16 mouse cellular contexts compared by ENCODE assay signal in genomic region chr1:82031130-82031529, GRCm38 (mm10).
"Had no signal": no experiment of that assay in that cellular context is flagged by ENCODE, and none has a peak within 500 bp of the region (broad histone marks: within the 10 kb centered on the region; RNA-seq: fewer than 3 reads in every experiment).

No protein-coding gene starts in this region.

- H3K4me3 ChIP-seq: liver, embryonic 13.5 days; liver, embryonic 15.5 days; megakaryocyte, embryonic 14.5 days; midbrain, embryonic 13.5 days; midbrain, embryonic 15.5 days; neural tube, embryonic 12.5 days; stomach, embryonic 15.5 days had no signal

- H3K36me3 ChIP-seq: liver, embryonic 13.5 days; liver, embryonic 15.5 days; midbrain, embryonic 13.5 days; midbrain, embryonic 15.5 days; neural tube, embryonic 12.5 days; stomach, embryonic 15.5 days had no signal

- DNase-seq: liver, embryonic 13.5 days; liver, postnatal 0 days; lung, postnatal 14 days; right cerebral cortex, postnatal 14 days; thymus, adult 2 months; thymus, postnatal 25 days; thymus, postnatal 4 days had no signal

- ATAC-seq: liver, postnatal 0 days; midbrain, embryonic 13.5 days; midbrain, embryonic 15.5 days had no signal

- H3K4me2 ChIP-seq: liver, embryonic 13.5 days; liver, embryonic 15.5 days; midbrain, embryonic 11.5 days; midbrain, embryonic 13.5 days; midbrain, embryonic 15.5 days; neural tube, embryonic 12.5 days; stomach, embryonic 15.5 days had no signal

- H3K27ac ChIP-seq: liver, embryonic 13.5 days; liver, embryonic 15.5 days; macrophage; midbrain, embryonic 13.5 days; midbrain, embryonic 15.5 days; neural tube, embryonic 12.5 days; stomach, embryonic 15.5 days; stomach, postnatal 0 days had no signal

- H3K4me1 ChIP-seq: liver, embryonic 13.5 days; liver, embryonic 15.5 days; megakaryocyte, embryonic 14.5 days; midbrain, embryonic 13.5 days; midbrain, embryonic 15.5 days; neural tube, embryonic 12.5 days; stomach, embryonic 15.5 days had no signal

- H3K9ac ChIP-seq: liver, embryonic 13.5 days; liver, embryonic 15.5 days; liver, postnatal 0 days; midbrain, embryonic 13.5 days; midbrain, embryonic 15.5 days; neural tube, embryonic 12.5 days; stomach, embryonic 15.5 days had no signal

- H3K9me3 ChIP-seq: liver, embryonic 13.5 days; liver, embryonic 15.5 days; midbrain, embryonic 13.5 days; midbrain, embryonic 15.5 days; neural tube, embryonic 12.5 days; stomach, embryonic 15.5 days had no signal

- H3K27me3 ChIP-seq: liver, embryonic 13.5 days; liver, embryonic 15.5 days; megakaryocyte, embryonic 14.5 days; midbrain, embryonic 13.5 days; midbrain, embryonic 15.5 days; neural tube, embryonic 12.5 days; stomach, embryonic 15.5 days had no signal
